Mouse (Mus musculus) liver, postnatal 0 days (tissue): ENCODE data around the gene Spock1. TPM values are rescaled to one million over a fixed set of nuclear protein-coding genes. Genes with fewer than 3 reads are reported as not detected.

Source experiments
- ATAC-seq: fragments of 200-750 bp; cut with Nextera tagmentation; 2 replicates; pipeline ENCODE4 v1.8.0; 2017; ENCODE audit warnings: mild to moderate bottlenecking, moderate library complexity
- DNase-seq: peaks from one replicate; pipeline ENCODE4 v3.0.0-alpha.2; 2016
- H3K27ac ChIP-seq: fragments of 300-500 bp; sonication (generic); 2 replicates; pipeline ENCODE4 v1.5.1; 2014; ENCODE audit warnings: antibody characterized with exemption, moderate library complexity, mild to moderate bottlenecking, low read depth
- H3K27me3 ChIP-seq: fragments of 300-500 bp; sonication (generic); 2 replicates; pipeline ENCODE4 v1.6.1; 2014; ENCODE audit warnings: low read length, control low read depth, mixed read lengths; ENCODE audit not compliant: insufficient read depth
- H3K36me3 ChIP-seq: fragments of 300-500 bp; sonication (generic); replicated peaks from 2 replicates; pipeline ENCODE4 v1.6.1; 2014; ENCODE audit warnings: mild to moderate bottlenecking, control low read depth, low read length, moderate library complexity, mixed read lengths; ENCODE audit not compliant: insufficient read depth
- H3K4me1 ChIP-seq: fragments of 300-500 bp; sonication (generic); 2 replicates; pipeline ENCODE4 v1.6.1; 2014; ENCODE audit warnings: antibody characterized with exemption, mild to moderate bottlenecking, control low read depth; ENCODE audit not compliant: insufficient read depth
- H3K4me2 ChIP-seq: fragments of 300-500 bp; sonication (generic); 2 replicates; pipeline ENCODE4 v1.6.1; 2014; ENCODE audit warnings: low read depth, mild to moderate bottlenecking, low read length, moderate library complexity, mixed read lengths
- H3K4me3 ChIP-seq: fragments of 300-500 bp; sonication (generic); 2 replicates; pipeline ENCODE4 v1.5.1; 2014; ENCODE audit warnings: low read depth, low read length
- H3K9ac ChIP-seq: fragments of 300-500 bp; sonication (generic); replicated peaks from 2 replicates; pipeline ENCODE4 v1.6.1; 2014; ENCODE audit warnings: mild to moderate bottlenecking, moderate library complexity
- H3K9me3 ChIP-seq: fragments of 300-500 bp; sonication (generic); 2 replicates; pipeline ENCODE4 v1.6.1; 2016; ENCODE audit warnings: mild to moderate bottlenecking, control low read depth, low read length, mixed read lengths
- CTCF ChIP-seq: sonication (generic); IDR thresholded peaks from 2 replicates; pipeline ENCODE4 v1.5.1; 2016; ENCODE audit warnings: antibody characterized with exemption, low read depth
- EP300 ChIP-seq: IDR thresholded peaks from 2 replicates; pipeline ENCODE4 v1.6.1; 2016; ENCODE audit warnings: antibody characterized with exemption, low read depth, mild to moderate bottlenecking
- WGBS: fragments of 180-500 bp; shearing (Covaris S2); extraction: QIAGEN DNeasy Blood & Tissue Kit; methylation state at CpG from one replicate; pipeline ENCODE4 v1.1.7; 2014; ENCODE audit not compliant: insufficient replicate concordance; 5-methylcytosine and 5-hydroxymethylcytosine counted together
- polyA plus RNA-seq: library from polyadenylated mRNA; unstranded; fragments of >200 nt; fragmentation: Nextera tagmentation; extraction: Ambion mirVana; gene quantifications from 2 replicates; pipeline ENCODE4 v1.2.1, GENCODE M21; 2015

Spock1 gene
- polyA plus RNA-seq, 1 experiment from 2014 or later = not detected

DNA sequence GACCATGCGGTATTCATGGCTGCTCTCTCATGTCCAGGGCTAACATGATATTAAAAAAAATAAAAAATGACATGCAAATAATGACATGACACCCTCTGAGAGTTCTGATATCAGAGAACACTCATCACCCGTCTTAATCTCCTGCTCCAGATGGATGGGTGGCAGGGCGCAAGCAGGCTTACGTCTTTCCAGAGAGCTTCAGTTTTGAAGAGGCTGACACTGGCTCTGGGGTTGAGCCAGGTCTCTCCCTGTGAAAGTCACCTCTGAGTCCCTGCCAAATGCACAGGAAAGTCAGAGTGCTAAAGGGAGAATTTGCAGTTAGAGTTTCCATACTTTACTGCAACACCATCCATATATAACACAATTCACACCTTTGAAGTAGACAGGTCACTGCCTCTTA lies 61.0 kb downstream of the Spock1 start:
- DNase-seq (no peak), ATAC-seq (no peak)
- no peaks in the 10 kb centered on the region for H3K4me1 ChIP-seq
- no peak overlapping the region for H3K27ac ChIP-seq
- no peak for TF ChIP-seq CTCF
- no peak for TF ChIP-seq EP300
- WGBS = 74% methylated on average over 4 of the region's 4 CpGs
- H3K27me3 ChIP-seq = no peaks in the 10 kb centered on the region
- no peak overlapping the region for H3K4me2 ChIP-seq
- H3K9ac ChIP-seq = no peak overlapping the region
- no peaks in the 10 kb centered on the region for H3K36me3 ChIP-seq
- H3K9me3 ChIP-seq = no peaks in the 10 kb centered on the region
- H3K4me3 ChIP-seq = no peak overlapping the region

- Histone ChIP-seq H3K4me1 (no peaks in the 10 kb centered on the region), H3K27me3 (no peaks in the 10 kb centered on the region), H3K9me3 (no peaks in the 10 kb centered on the region), H3K36me3 (no peaks in the 10 kb centered on the region), H3K9ac (no peak overlapping the region), H3K4me2 (no peak overlapping the region), H3K4me3 (no peak overlapping the region), H3K27ac (no peak overlapping the region)
- no peak for DNase-seq
- WGBS = 88% methylated on average over 9 of the region's 9 CpGs
- TF ChIP-seq CTCF = no peak
- no peak for ATAC-seq
Measured at GRCm38 (mm10) chr13:57846468-57846867, 61.7 kb downstream of the Spock1 start.

DNA sequence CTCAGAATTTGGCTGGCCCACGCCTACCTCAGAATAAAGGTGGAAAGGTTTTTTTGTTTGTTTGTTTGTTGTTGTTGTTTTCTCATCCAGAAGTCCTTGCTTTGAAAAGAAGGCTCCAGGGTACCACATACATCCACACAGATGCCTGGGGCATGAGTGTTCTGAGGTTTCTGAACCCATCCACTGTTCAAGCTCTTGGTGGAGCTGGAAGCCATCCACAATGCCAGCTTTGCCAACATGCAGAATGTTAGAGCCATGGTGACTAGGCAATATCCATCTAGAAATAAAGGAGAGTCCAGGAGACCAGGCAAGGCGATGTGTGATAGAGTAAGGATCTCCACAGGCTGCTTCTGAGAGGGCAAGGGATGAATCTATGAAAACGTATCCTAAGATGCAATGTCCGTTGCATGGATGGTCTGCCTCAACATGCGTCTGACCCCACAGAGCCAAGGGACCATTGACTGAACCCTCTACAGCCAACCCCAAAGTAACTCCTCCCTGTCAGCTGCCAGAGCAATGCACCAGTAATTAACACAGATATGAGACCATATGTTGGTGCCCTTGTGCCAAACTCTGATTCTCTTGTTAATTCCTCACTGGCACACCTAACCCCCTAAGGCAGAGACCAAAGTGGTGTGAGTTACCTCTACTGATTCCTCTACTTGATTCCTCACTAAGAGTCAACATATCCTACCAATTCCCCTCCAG lies 66.8 kb downstream of the Spock1 start:
- DNase-seq (no peak), ATAC-seq (no peak)
- Histone ChIP-seq H3K27ac (no peak overlapping the region), H3K4me2 (no peak overlapping the region), H3K4me1 (no peaks in the 10 kb centered on the region), H3K9me3 (no peaks in the 10 kb centered on the region), H3K4me3 (no peak overlapping the region), H3K36me3 (no peaks in the 10 kb centered on the region), H3K27me3 (no peaks in the 10 kb centered on the region), H3K9ac (no peak overlapping the region)
- TF ChIP-seq CTCF (no peak), EP300 (no peak)
- 75% methylated on average over 5 of the region's 5 CpGs for WGBS

- peaks cover 5% of the 10 kb centered on the region for H3K9me3 ChIP-seq
- ATAC-seq (no peak), DNase-seq (no peak)
- H3K27me3 ChIP-seq = no peaks in the 10 kb centered on the region
- 61% methylated on average over 5 of the region's 5 CpGs for WGBS
- no peak overlapping the region for H3K27ac ChIP-seq
- H3K4me1 ChIP-seq = no peaks in the 10 kb centered on the region
- TF ChIP-seq EP300 (no peak), CTCF (no peak)
- no peak overlapping the region for H3K4me3 ChIP-seq
- no peak overlapping the region for H3K9ac ChIP-seq
- H3K36me3 ChIP-seq = no peaks in the 10 kb centered on the region
- H3K4me2 ChIP-seq = no peak overlapping the region
Measured at GRCm38 (mm10) chr13:57837691-57838437, 70.3 kb downstream of the Spock1 start.

- TF ChIP-seq CTCF (no peak), EP300 (no peak)
- Histone ChIP-seq H3K9me3 (peaks cover 5% of the 10 kb centered on the region), H3K27me3 (no peaks in the 10 kb centered on the region), H3K9ac (no peak overlapping the region), H3K36me3 (no peaks in the 10 kb centered on the region), H3K27ac (0 out of 2 replicates have a peak overlapping the region, but pooled peaks have one; percentile 11), H3K4me2 (no peak overlapping the region), H3K4me3 (no peak overlapping the region), H3K4me1 (no peaks in the 10 kb centered on the region)
- DNase-seq (no peak), ATAC-seq (no peak)
- 58% methylated on average over 11 of the region's 11 CpGs for WGBS
Measured at GRCm38 (mm10) chr13:57831374-57832163, 76.6 kb downstream of the Spock1 start.

DNA sequence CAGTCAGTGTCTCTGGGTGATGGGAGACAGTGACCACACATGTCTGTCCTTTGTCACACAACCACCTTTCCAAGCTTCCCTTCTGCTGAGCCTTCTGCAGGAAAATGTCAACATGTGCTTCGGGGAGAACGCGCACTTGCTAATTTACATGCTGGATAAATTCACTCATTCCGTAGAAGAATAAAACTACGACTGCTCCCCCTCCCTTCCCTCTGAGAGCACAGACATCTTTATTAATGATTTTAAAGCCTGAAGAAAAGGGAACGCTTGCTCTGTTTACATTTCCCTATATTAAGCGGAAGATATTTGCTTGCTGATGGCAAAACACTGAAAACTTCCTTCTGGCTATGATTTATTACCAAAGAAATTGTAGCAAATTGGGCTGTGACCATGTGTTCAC lies 77.2 kb downstream of the Spock1 start:
- peaks cover 5% of the 10 kb centered on the region for H3K9me3 ChIP-seq
- no peaks in the 10 kb centered on the region for H3K36me3 ChIP-seq
- no peaks in the 10 kb centered on the region for H3K4me1 ChIP-seq
- no peak for DNase-seq
- no peak overlapping the region for H3K4me2 ChIP-seq
- ATAC-seq = no peak
- no peak for TF ChIP-seq EP300
- TF ChIP-seq CTCF = no peak
- 69% methylated on average over 7 of the region's 7 CpGs for WGBS
- no peak overlapping the region for H3K4me3 ChIP-seq
- no peaks in the 10 kb centered on the region for H3K27me3 ChIP-seq
- H3K27ac ChIP-seq = no peak overlapping the region
- no peak overlapping the region for H3K9ac ChIP-seq
